Mouse (Mus musculus) liver, embryonic 13.5 days (tissue): Measurements from ENCODE around the gene Usp36. TPM values are rescaled to one million over a fixed set of nuclear protein-coding genes. Genes with fewer than 3 reads are reported as not detected.

ENCODE experiments used
- ATAC-seq: fragments of 200-750 bp; cut with Nextera tagmentation; 2 replicates; pipeline ENCODE4 v1.8.0; 2017; ENCODE audit warnings: low read depth, mild to moderate bottlenecking, moderate number of reproducible peaks, moderate library complexity
- DNase-seq: peaks from one replicate; pipeline ENCODE4 v3.0.0; 2022
- H3K27ac ChIP-seq: fragments of 300-500 bp; sonication (generic); 2 replicates; pipeline ENCODE4 v1.5.1; 2015; ENCODE audit warnings: moderate library complexity, mild to moderate bottlenecking, inconsistent platforms
- H3K27me3 ChIP-seq: fragments of 300-500 bp; sonication (generic); 2 replicates; pipeline ENCODE4 v1.6.1; 2015; ENCODE audit warnings: mild to moderate bottlenecking, inconsistent platforms
- H3K36me3 ChIP-seq: fragments of 300-500 bp; sonication (generic); 2 replicates; pipeline ENCODE4 v1.6.1; 2015; ENCODE audit warnings: mild to moderate bottlenecking, inconsistent platforms
- H3K4me1 ChIP-seq: fragments of 300-500 bp; sonication (generic); replicated peaks from 2 replicates; pipeline ENCODE4 v1.6.1; 2015; ENCODE audit warnings: inconsistent platforms
- H3K4me2 ChIP-seq: fragments of 300-500 bp; sonication (generic); 2 replicates; pipeline ENCODE4 v1.6.1; 2015; ENCODE audit warnings: inconsistent platforms, mild to moderate bottlenecking, moderate library complexity
- H3K4me3 ChIP-seq: fragments of 300-500 bp; sonication (generic); replicated peaks from 2 replicates; pipeline ENCODE4 v1.5.1; 2015; ENCODE audit warnings: mild to moderate bottlenecking, inconsistent platforms
- H3K9ac ChIP-seq: fragments of 300-500 bp; sonication (generic); 2 replicates; pipeline ENCODE4 v1.6.1; 2015; ENCODE audit warnings: mild to moderate bottlenecking, inconsistent platforms
- H3K9me3 ChIP-seq: fragments of 300-500 bp; sonication (generic); replicated peaks from 2 replicates; pipeline ENCODE4 v1.6.1; 2016; ENCODE audit warnings: inconsistent platforms
- WGBS: fragments of 180-500 bp; shearing (Covaris S2); methylation state at CpG from one replicate; pipeline ENCODE4 v1.1.7; 2015; ENCODE audit not compliant: insufficient replicate concordance; 5-methylcytosine and 5-hydroxymethylcytosine counted together
- polyA plus RNA-seq: library from polyadenylated mRNA; unstranded; fragments of >200 nt; fragmentation: Nextera tagmentation; extraction: Ambion mirVana; gene quantifications from 2 replicates; pipeline ENCODE4 v1.2.1, GENCODE M21; 2015

The Usp36 gene
- polyA plus RNA-seq, 1 experiment from 2014 or later, result 6.9 TPM

GRCm38 (mm10) chr11:118266044-118266665, 23.9 kb downstream of the Usp36 start:
- Histone ChIP-seq H3K9ac (no peak overlapping the region), H3K27ac (no peak overlapping the region), H3K27me3 (no peaks in the 10 kb centered on the region), H3K36me3 (peaks cover 96% of the 10 kb centered on the region), H3K4me1 (no peaks in the 10 kb centered on the region), H3K4me2 (no peak overlapping the region), H3K4me3 (no peak overlapping the region), H3K9me3 (no peaks in the 10 kb centered on the region)
- DNase-seq, result no peak
- no peak for ATAC-seq
- 84% methylated on average over 10 of the region's 10 CpGs for WGBS

GRCm38 (mm10) chr11:118265621-118266020, 24.4 kb downstream of the Usp36 start:
- H3K4me2 ChIP-seq, result no peak overlapping the region
- H3K36me3 ChIP-seq, result peaks cover 98% of the 10 kb centered on the region
- H3K27ac ChIP-seq, result no peak overlapping the region
- ATAC-seq (no peak), DNase-seq (no peak)
- no peak overlapping the region for H3K4me3 ChIP-seq
- H3K9me3 ChIP-seq, result no peaks in the 10 kb centered on the region
- WGBS, result 80% methylated on average over 11 of the region's 11 CpGs
- H3K4me1 ChIP-seq, result no peaks in the 10 kb centered on the region
- H3K27me3 ChIP-seq, result no peaks in the 10 kb centered on the region
- no peak overlapping the region for H3K9ac ChIP-seq

- no peaks in the 10 kb centered on the region for H3K27me3 ChIP-seq
- no peaks in the 10 kb centered on the region for H3K4me1 ChIP-seq
- no peak overlapping the region for H3K9ac ChIP-seq
- no peak overlapping the region for H3K27ac ChIP-seq
- ATAC-seq (no peak), DNase-seq (no peak)
- no peak overlapping the region for H3K4me3 ChIP-seq
- no peak overlapping the region for H3K4me2 ChIP-seq
- H3K36me3 ChIP-seq, result peaks cover 99% of the 10 kb centered on the region
- WGBS, result 81% methylated on average over 5 of the region's 5 CpGs
- H3K9me3 ChIP-seq, result no peaks in the 10 kb centered on the region
Observed at GRCm38 (mm10) chr11:118263146-118263545, 26.9 kb downstream of the Usp36 start.

GRCm38 (mm10) chr11:118260081-118260480, 30.0 kb downstream of the Usp36 start:
- DNase-seq (no peak), ATAC-seq (no peak)
- H3K27ac ChIP-seq, result no peak overlapping the region

GRCm38 (mm10) chr11:118259580-118259979, 30.5 kb downstream of the Usp36 start:
- ATAC-seq (no peak), DNase-seq (no peak)
- 83% methylated on average over 8 of the region's 8 CpGs for WGBS
- no peaks in the 10 kb centered on the region for H3K9me3 ChIP-seq
- peaks cover 81% of the 10 kb centered on the region for H3K36me3 ChIP-seq
- H3K4me2 ChIP-seq, result no peak overlapping the region
- no peaks in the 10 kb centered on the region for H3K4me1 ChIP-seq
- H3K27ac ChIP-seq, result no peak overlapping the region
- no peak overlapping the region for H3K9ac ChIP-seq
- H3K27me3 ChIP-seq, result no peaks in the 10 kb centered on the region
- no peak overlapping the region for H3K4me3 ChIP-seq

More at GRCm38 (mm10) chr11:118260081-118260480, 30.0 kb downstream of the Usp36 start:
- Histone ChIP-seq H3K9ac (no peak overlapping the region), H3K36me3 (peaks cover 86% of the 10 kb centered on the region), H3K4me2 (no peak overlapping the region), H3K9me3 (no peaks in the 10 kb centered on the region), H3K4me3 (no peak overlapping the region), H3K4me1 (no peaks in the 10 kb centered on the region), H3K27me3 (no peaks in the 10 kb centered on the region)
- 77% methylated on average over 8 of the region's 8 CpGs for WGBS

GRCm38 (mm10) chr11:118256371-118256770, 33.7 kb downstream of the Usp36 start:
- H3K4me3 ChIP-seq, result no peak overlapping the region
- H3K27me3 ChIP-seq, result no peaks in the 10 kb centered on the region
- peaks cover 49% of the 10 kb centered on the region for H3K36me3 ChIP-seq
- ATAC-seq (no peak), DNase-seq (no peak)
- no peaks in the 10 kb centered on the region for H3K4me1 ChIP-seq
- WGBS, result 72% methylated on average over 7 of the region's 7 CpGs
- H3K9me3 ChIP-seq, result no peaks in the 10 kb centered on the region
- H3K9ac ChIP-seq, result no peak overlapping the region
- no peak overlapping the region for H3K27ac ChIP-seq
- no peak overlapping the region for H3K4me2 ChIP-seq

- H3K4me1 ChIP-seq, result peaks cover 5% of the 10 kb centered on the region
- peaks cover 29% of the 10 kb centered on the region for H3K36me3 ChIP-seq
- H3K4me3 ChIP-seq, result no peak overlapping the region
- no peaks in the 10 kb centered on the region for H3K27me3 ChIP-seq
- no peak overlapping the region for H3K4me2 ChIP-seq
- ATAC-seq (no peak), DNase-seq (no peak)
- H3K9ac ChIP-seq, result no peak overlapping the region
- no peaks in the 10 kb centered on the region for H3K9me3 ChIP-seq
- H3K27ac ChIP-seq, result no peak overlapping the region
- WGBS, result 58% methylated on average over 15 of the region's 15 CpGs
Observed at GRCm38 (mm10) chr11:118254159-118254951, 35.7 kb downstream of the Usp36 start.

GRCm38 (mm10) chr11:118253447-118254158, 36.4 kb downstream of the Usp36 start:
- Histone ChIP-seq H3K9me3 (no peaks in the 10 kb centered on the region), H3K36me3 (peaks cover 21% of the 10 kb centered on the region), H3K4me2 (no peak overlapping the region), H3K4me1 (peaks cover 11% of the 10 kb centered on the region), H3K4me3 (no peak overlapping the region), H3K9ac (no peak overlapping the region), H3K27me3 (no peaks in the 10 kb centered on the region), H3K27ac (no peak overlapping the region)
- no peak for ATAC-seq
- no peak for DNase-seq
- 76% methylated on average over 7 of the region's 7 CpGs for WGBS

GRCm38 (mm10) chr11:118249012-118249383, 41.0 kb downstream of the Usp36 start:
- no peaks in the 10 kb centered on the region for H3K36me3 ChIP-seq
- peak overlapping the region; percentile 99 for H3K4me2 ChIP-seq
- H3K4me1 ChIP-seq, result peaks cover 40% of the 10 kb centered on the region
- peak overlapping the region; percentile 65 for H3K9ac ChIP-seq
- H3K4me3 ChIP-seq, result peak overlapping the region; percentile 77
- H3K9me3 ChIP-seq, result no peaks in the 10 kb centered on the region
- 6% methylated on average over 5 of the region's 5 CpGs for WGBS
- peaks cover 15% of the 10 kb centered on the region for H3K27me3 ChIP-seq
- peak overlapping the region; percentile 56 for H3K27ac ChIP-seq
- DNase-seq (no peak), ATAC-seq (no peak; the same call in 1 of the 2 replicates)

GRCm38 (mm10) chr11:118248150-118249011, 41.7 kb downstream of the Usp36 start, which contains the start of gene Cyth1:
Gene Cyth1 (minus strand): TSS chr11:118248592.
- Histone ChIP-seq H3K9ac (peak within 1 kb of the TSS; percentile 85), H3K27ac (peak within 1 kb of the TSS; percentile 56), H3K36me3 (no peaks in the 10 kb centered on the region), H3K27me3 (peaks cover 15% of the 10 kb centered on the region), H3K4me1 (peaks cover 42% of the 10 kb centered on the region), H3K4me2 (peak within 1 kb of the TSS; percentile 99), H3K9me3 (no peaks in the 10 kb centered on the region), H3K4me3 (peak within 1 kb of the TSS; percentile 77)
- peak; percentile 100 for DNase-seq
- ATAC-seq, result peak; percentile 96
- under 1% methylated on average over 84 of the region's 86 CpGs for WGBS
